Mouse (Mus musculus) gastrocnemius, postnatal 36 days (tissue): ENCODE results near the gene Cldn34c4. TPM values are rescaled to one million over a fixed set of nuclear protein-coding genes. Genes with fewer than 3 reads are reported as not detected.

ENCODE experiments used
- DNase-seq, 2 experiments: peaks; one replicate each; pipeline ENCODE4 v3.0.0; 2022
- intact Hi-C: fragments of 180-260 bp; cut with DNase I; formaldehyde crosslinking; loops from one replicate; pipeline ENCODE4 v1.15.1; 2025
- long read RNA-seq, 2 experiments: library from polyadenylated mRNA; stranded (forward); transcript quantifications; one replicate each; pipeline ENCODE4 v2.0.0; 2021
- total RNA-seq, 2 experiments: library from RNA; stranded (reverse); gene quantifications; 2 replicates each; pipeline ENCODE4 v1.2.3; 2021

Gene Cldn34c4
- total RNA-seq: not detected
- long read RNA-seq, experiment 1: 0 reads
- long read RNA-seq, experiment 2: 0 reads

GRCm38 (mm10) chrX:127736454-127736853 is at the start of gene Cldn34c4:
Cldn34c4 (minus strand) TSS chrX:127736554.
- intact Hi-C loops: no loop called here

GRCm38 (mm10) chrX:127747062-127747461 is 10.7 kb upstream of the Cldn34c4 start:
- intact Hi-C loops: no loop called here
- DNase-seq: no peak

More at GRCm38 (mm10) chrX:127736454-127736853, at the start of gene Cldn34c4:
- no peak for DNase-seq
